ENCODE assay signal across 17 mouse cellular contexts in genomic region chr12:102491911-102492310, GRCm38 (mm10). TPM values are rescaled to one million over a fixed set of nuclear protein-coding genes. Genes with fewer than 3 reads are reported as not detected.
A peak's percentile ranks its signal among the peaks of the same experiment; 100 is the strongest.
DNase-seq lines count a peak whose midpoint lies in the region.
"Had no signal": no experiment of that assay in that cellular context is flagged by ENCODE, and none has a peak within 500 bp of the region (broad histone marks: within the 10 kb centered on the region; RNA-seq: fewer than 3 reads in every experiment).

No protein-coding gene starts in this region.

- no peaks in the 10 kb centered on the region for H3K27me3 ChIP-seq in heart, embryonic 10.5 days (ENCODE audit: insufficient read depth, poor library complexity, severe bottlenecking)
- H3K27me3 ChIP-seq: CH12.LX, Patski had no signal

- no peak overlapping the region for H3K4me3 ChIP-seq in heart, embryonic 10.5 days

- H3K36me3 ChIP-seq in heart, embryonic 10.5 days, result peaks cover 91% of the 10 kb centered on the region

- H3K9me3 ChIP-seq in heart, embryonic 10.5 days, result no peaks in the 10 kb centered on the region
- H3K9me3 ChIP-seq: G1E had no signal

- peaks cover 5% of the 10 kb centered on the region; the same call in 1 of the 2 replicates for H3K4me1 ChIP-seq in heart, embryonic 10.5 days

- peak; percentile 72 for DNase-seq in heart, adult 11 months
- no peak for DNase-seq in heart, adult 18-20 months
- DNase-seq in heart, embryonic 10.5 days (ENCODE audit: low spot score), result peak; percentile 69
- DNase-seq in heart, postnatal 4 days, result no peak
- DNase-seq: adrenal gland, adult 2 months; adrenal gland, adult 8-10 months; adrenal gland, postnatal 10 days; adrenal gland, postnatal 14 days; adrenal gland, postnatal 25 days; adrenal gland, postnatal 36 days; B cell, adult 2 months; cerebellum, adult 11 months; cerebellum, adult 11-12 months; cerebellum, adult 18-20 months had no signal

- no peak overlapping the region for H3K27ac ChIP-seq in heart, embryonic 10.5 days

- 89% methylated on average over 5 of the region's 5 CpGs for WGBS in heart, embryonic 10.5 days

RNA-seq across cellular contexts. Expression of gene Golga5, which starts 23.0 kb away (rescaled TPM):
- total RNA-seq in heart, adult 18-20 months (2021), result 10 to 100 TPM; 25.7 to 28.3 TPM
- polyA plus RNA-seq in heart, embryonic 10.5 days (2016; fragmentation: Nextera tagmentation; extraction: Ambion mirVana), result 25.7 and 26.1 TPM in 2 replicates
- 10 to 100 TPM; 23.0 to 26.7 TPM for total RNA-seq in heart, postnatal 4 days (2021)

RNA-seq across cellular contexts. Expression of gene Lgmn, which starts 52.3 kb away (rescaled TPM):
- total RNA-seq in heart, adult 18-20 months (2021), result 10 to 100 TPM; 60.6 to 61.5 TPM
- 84.4 and 111 TPM in 2 replicates for polyA plus RNA-seq in heart, embryonic 10.5 days (2016; fragmentation: Nextera tagmentation; extraction: Ambion mirVana)
- 10 to 100 TPM; 68.9 to 76.9 TPM for total RNA-seq in heart, postnatal 4 days (2021)

Comparison
In these comparisons a context has a peak if more than half of its experiments do, and no peak if none do; other contexts are left out.
1. DNase-seq: peak in heart, adult 11 months (single experiment) and heart, embryonic 10.5 days (single experiment); none in heart, adult 18-20 months (0 of 2) and heart, postnatal 4 days (single experiment).